Mouse (Mus musculus) liver, embryonic 14.5 days (tissue): ENCODE results near the gene Rtl6.

Experiments
- CTCF ChIP-seq: IDR thresholded peaks from 2 replicates; pipeline ENCODE4 v1.5.1; 2016; ENCODE audit warnings: antibody characterized with exemption, low read depth, control low read depth
- EP300 ChIP-seq: IDR thresholded peaks from 2 replicates; pipeline ENCODE4 v1.6.1; 2016; ENCODE audit warnings: antibody characterized with exemption, low read depth

DNA sequence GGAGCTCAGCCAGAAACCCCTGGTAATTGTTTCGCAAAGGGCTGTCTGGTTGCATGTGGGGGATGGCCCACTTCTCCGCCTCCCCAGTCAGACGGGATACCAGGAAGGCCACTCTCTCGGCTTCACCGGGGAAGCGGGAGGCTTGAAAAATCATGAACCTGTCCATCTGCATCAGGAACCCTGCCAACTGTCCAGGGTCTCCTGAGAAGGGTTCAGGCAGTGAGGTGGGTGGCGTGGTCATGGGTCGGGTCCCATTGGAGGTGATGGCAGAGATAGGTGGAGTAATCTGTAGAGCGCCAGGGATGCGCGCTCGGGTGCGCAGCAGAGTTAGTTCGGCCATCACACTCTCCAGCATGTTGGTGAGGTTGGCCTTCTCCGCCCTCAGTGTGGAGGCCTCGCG is 949 bp downstream of the Rtl6 start:
- TF ChIP-seq CTCF (no peak), EP300 (no peak)
